Mouse (Mus musculus) liver, embryonic 14.5 days (tissue): ENCODE measurements around the gene Mtus2.

Experiments
- CTCF ChIP-seq: IDR thresholded peaks from 2 replicates; pipeline ENCODE4 v1.5.1; 2016; ENCODE audit warnings: antibody characterized with exemption, low read depth, control low read depth
- EP300 ChIP-seq: IDR thresholded peaks from 2 replicates; pipeline ENCODE4 v1.6.1; 2016; ENCODE audit warnings: antibody characterized with exemption, low read depth

DNA sequence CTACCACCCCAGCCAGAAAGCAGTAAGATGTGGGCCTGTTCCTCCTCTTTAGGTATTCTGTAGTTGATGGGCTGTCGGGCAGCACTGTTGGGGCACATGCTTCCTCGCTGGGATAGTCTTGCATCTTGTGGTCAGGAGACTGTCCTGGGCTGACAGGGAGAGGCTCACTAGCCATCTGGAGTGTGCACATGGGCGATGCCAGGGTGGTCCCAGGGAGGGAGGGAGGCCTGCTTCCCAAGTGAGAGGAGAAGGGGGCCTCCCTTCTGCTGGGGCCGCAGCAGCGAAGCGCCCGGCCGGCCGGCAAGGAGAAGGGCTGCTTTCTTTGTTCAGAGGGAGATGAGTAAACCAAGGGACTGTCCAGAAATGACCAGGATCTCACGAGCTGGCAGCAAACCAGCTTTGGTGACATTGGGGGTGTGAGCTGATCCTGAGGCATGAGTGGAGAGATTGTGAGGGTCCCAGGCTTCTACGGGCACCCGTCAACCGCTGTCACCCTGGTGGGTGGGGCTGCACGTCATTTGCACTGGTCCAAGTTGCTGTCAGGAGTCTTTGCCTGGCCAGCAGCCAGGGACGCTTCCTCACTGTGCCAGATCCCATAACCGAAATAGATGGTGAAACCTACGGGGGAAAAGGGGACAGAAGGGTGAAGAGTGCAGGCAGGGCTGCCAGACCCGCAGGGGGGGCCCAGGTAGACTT lies 375.0 kb downstream of the Mtus2 start:
- no peak for TF ChIP-seq CTCF
- no peak for TF ChIP-seq EP300
